Mouse (Mus musculus): Measurements from ENCODE around the gene Gcg. TPM values are rescaled to one million over a fixed set of nuclear protein-coding genes. Genes with fewer than 3 reads are reported as not detected.

Gene Gcg
- polyA plus RNA-seq (2012; rRNA removed; ENCODE audit: low replicate concordance) = 7.3 and 8.8 TPM in 2 replicates

GRCm38 (mm10) chr2:62483550-62483949 lies at the start of gene Gcg:
Gene Gcg, minus strand, starts transcription at chr2:62483650.

Other genes with a start within 250 kb of the Gcg start
- gene Dpp4, start 71.4 kb downstream of the Gcg start, polyA plus RNA-seq (2012; rRNA removed; ENCODE audit: low replicate concordance) = 10.9 and 37.8 TPM in 2 replicates
- 0.12 and 0.36 TPM in 2 replicates for gene Fap, start 90.4 kb upstream of the Gcg start, polyA plus RNA-seq (2012; rRNA removed; ENCODE audit: low replicate concordance)
- gene Ifih1, start 162.6 kb upstream of the Gcg start, polyA plus RNA-seq (2012; rRNA removed; ENCODE audit: low replicate concordance) = 10.8 and 12.6 TPM in 2 replicates
- gene Gca, start 180.6 kb upstream of the Gcg start, polyA plus RNA-seq (2012; rRNA removed; ENCODE audit: low replicate concordance) = 1.2 and 1.9 TPM in 2 replicates

All from duodenum, adult 2 months (tissue).